Mouse (Mus musculus): ENCODE results near the gene Ubl5. TPM values are rescaled to one million over a fixed set of nuclear protein-coding genes. Genes with fewer than 3 reads are reported as not detected.

The Ubl5 gene
- total RNA-seq, 2 experiments from 2014 or later = 346 to 360 TPM

DNA sequence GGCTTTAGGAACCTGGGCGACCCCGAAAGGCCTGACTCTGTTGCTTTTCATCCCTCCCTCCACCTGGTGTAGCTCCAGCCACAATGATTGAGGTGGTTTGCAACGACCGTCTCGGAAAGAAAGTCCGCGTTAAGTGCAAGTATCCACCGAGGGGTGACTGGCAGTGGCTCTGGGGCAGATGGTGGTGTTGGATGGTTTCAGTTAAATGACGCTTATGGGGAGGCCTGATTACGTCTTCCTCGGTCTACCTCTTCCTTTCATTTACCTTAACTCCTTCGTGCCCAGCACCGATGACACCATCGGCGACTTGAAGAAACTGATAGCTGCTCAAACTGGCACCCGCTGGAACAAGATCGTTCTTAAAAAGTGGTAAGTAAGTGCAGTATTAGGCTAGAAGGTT lies 2.4 kb downstream of the Ubl5 start:
- no peak for DNase-seq (ENCODE audit: low spot score in 2 of 2)
- intact Hi-C loops (cut with DNase I) = loop anchor here (2.0 to 10.0 kb wide), 2 partner anchors 38 to 180 kb away; partner anchors contain the start of gene Zfp26

DNA sequence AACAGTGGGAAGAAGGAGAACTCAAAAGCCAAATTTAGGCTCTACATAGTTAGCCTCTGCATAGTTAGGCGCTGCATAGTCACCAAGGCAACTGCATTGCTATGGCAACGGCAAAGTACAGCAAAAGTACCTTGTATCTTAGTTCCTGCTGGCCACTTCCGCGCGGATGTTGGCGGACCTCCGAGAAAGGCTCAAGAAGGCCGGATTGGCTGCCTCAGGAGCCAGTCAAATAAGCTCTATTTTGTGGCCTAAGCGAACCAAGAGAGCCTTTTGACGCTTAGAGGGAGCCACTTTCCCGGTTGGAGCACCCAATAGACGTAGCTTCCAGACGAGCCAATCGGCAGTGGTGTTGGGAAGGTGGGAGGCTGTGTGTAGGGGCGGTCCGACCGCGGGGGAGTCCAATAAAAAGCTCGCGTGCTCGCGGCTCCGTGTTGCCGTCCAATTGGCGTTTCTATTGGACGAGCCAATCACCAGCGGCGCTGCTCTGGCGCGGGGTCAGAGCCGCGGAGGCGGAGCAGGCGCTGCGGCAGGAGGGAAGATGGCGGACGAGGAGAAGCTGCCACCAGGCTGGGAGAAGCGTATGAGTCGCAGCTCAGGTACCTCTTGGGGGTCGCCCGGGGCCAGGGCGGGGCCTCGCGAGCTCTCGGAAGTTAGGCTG lies 9.1 kb downstream of the Ubl5 start, which contains the start of gene Pin1:
TSS of gene Pin1 (plus strand) at position 494 of the 658 bp plus-strand sequence.
- peak; percentile 100 for DNase-seq (ENCODE audit: low spot score in 2 of 2)
- intact Hi-C loops (cut with DNase I) = no loop called here

DNA sequence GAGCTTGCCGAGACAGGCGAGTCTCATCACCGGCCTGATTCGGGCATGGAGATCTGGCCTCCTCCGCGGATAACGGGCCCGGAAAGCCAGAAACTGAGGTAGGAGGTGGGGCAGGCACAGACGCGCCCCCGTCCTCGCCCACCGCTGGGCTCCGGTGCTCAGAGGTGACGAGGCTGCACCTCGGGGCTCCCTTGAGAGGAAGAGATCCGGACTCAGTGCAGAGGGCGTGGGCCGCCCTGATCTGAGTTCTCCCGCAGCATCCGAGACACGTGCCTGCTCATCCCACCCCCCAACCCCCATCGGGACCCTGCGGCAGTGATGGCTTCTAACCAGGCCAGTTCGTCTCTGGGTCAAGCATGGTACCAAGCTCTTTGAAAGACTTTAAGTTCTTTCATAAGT lies 9.6 kb downstream of the Ubl5 start:
- intact Hi-C loops (cut with DNase I) = no loop called here
- DNase-seq (ENCODE audit: low spot score in 2 of 2) = no peak

DNA sequence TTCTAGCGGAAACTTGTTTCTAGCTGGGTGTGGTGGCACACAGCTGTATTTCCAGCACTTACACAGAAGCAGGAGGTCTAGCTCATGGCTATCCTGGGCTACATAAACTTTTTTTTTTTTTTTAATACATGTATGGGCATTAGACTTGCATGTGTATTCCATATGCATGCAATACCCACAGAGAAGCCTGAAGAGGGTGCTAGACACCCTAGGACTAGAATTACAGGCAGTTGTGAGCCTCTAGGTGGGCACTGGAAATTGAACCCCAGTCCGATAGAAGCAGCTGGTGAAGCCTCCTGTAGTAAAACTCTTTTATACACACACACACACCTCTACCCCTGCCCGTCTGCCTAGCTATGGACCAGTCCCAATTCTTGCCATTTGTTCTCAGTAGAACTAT lies 11.2 kb downstream of the Ubl5 start:
- intact Hi-C loops (cut with DNase I) = no loop called here
- DNase-seq (ENCODE audit: low spot score in 2 of 2) = no peak

DNA sequence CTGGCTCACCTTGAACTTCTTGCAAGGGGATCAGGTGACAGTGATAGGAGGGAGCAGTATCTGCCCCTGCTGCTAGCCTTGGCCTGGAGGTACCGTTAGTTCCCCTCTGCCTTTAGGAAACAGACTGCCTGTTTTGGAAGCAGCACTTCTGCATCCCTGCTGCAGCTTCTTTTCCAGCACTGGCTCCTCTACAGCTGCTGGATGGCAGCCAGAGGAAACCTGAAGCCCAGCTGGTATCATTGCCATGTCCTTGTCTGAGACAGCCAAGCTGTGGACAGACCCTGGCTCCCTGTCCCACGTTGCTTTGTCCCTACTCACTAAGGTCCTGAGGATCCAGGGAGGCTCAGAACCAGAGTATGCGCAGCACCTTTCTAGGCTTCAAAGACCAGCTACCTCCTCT lies 14.9 kb downstream of the Ubl5 start:
- intact Hi-C loops (cut with DNase I) = no loop called here
- DNase-seq (ENCODE audit: low spot score in 2 of 2) = no peak

DNA sequence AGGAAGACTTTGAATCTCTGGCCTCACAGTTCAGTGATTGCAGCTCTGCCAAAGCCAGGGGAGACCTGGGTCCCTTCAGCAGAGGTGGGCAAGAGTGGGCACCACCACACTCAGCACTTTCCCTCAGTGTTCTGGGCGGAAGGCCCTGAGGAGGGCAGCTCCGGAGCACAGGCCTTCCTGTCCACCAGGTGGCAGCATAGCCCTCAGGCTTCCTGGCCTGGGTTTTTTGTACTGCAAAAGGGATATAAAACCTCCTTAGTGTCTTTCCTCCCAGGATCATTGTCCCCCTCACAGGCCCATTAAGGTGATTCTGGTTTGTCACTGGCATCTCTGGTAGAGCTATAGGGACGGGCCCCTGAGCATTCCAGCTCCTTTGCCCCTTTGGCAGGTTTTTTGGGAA lies 19.6 kb downstream of the Ubl5 start:
- intact Hi-C loops (cut with DNase I) = loop anchor here (5.0 kb wide), 2 partner anchors 80 to 170 kb away; no protein-coding TSS in a partner anchor
- DNase-seq (ENCODE audit: low spot score in 2 of 2) = peak; percentile 86 to 88

DNA sequence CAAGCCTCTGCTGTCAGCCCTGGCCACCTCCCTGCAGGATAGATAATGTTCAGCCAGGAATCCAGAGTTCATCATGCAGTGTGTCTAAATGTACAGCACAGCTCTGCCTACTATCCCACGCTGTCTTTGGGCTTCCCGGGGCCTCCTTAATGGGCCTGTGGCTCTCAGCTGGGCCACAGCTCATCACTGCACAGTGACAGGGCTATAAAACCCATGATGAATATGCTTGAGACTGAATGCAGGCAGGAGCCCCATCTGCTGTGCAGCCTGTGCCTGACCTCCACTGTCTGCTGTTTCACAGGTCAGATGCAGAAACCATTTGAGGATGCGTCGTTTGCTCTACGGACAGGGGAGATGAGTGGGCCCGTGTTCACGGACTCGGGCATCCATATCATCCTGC lies 20.2 kb downstream of the Ubl5 start:
- intact Hi-C loops (cut with DNase I) = loop anchor here (1.0 to 5.0 kb wide), 3 partner anchors 64 to 169 kb away; no protein-coding TSS in a partner anchor
- DNase-seq (ENCODE audit: low spot score in 2 of 2) = no peak

DNA sequence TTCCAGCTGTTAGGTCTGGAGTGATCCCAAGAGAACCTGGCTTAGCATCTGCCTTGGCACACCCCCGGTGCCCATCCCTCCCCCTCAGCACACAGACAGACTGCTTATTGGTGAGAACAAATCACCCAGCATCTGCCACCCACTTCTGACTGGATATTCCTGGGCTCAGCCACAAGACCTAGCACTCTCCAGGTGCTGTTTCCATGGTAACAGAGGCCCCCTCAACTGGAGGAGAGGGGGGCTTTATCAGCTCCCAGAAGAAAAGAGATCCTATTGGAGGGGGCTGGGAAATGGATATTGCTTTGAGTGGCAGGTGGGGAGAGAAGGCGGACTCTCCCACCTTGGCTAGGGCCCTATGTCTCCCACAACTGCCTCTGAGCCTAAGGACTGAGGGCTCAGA lies 21.3 kb downstream of the Ubl5 start:
- intact Hi-C loops (cut with DNase I) = loop anchor here (1.0 to 5.0 kb wide), 3 partner anchors 63 to 168 kb away; no protein-coding TSS in a partner anchor

DNA sequence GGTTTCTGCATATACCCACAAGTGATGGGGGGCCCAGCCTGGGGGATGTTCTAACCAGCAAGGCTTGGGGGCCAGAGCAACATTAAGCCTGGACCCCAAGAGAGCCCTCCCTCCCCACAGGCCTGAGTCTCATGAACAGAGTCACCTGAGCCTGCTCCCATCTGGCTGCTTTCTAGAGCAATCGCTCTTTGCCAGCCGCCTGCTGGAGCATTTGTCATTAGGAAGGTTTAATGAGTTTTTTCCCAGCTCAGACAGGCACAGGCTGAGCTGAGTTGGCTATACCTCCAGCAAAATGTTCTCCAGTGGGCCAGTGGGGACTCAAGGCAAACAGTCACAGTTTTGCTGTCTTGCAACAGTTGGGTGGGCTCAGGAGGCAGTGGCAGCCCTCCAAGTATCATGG lies 21.7 kb downstream of the Ubl5 start:
- DNase-seq (ENCODE audit: low spot score in 2 of 2) = peak; percentile 36 to 66
- intact Hi-C loops (cut with DNase I) = loop anchor here (5.0 kb wide), 2 partner anchors 78 to 168 kb away; no protein-coding TSS in a partner anchor

More for the DNA sequence above, 21.3 kb downstream of the Ubl5 start:
- peak; percentile 73 to 92 for DNase-seq (ENCODE audit: low spot score in 2 of 2)

DNA sequence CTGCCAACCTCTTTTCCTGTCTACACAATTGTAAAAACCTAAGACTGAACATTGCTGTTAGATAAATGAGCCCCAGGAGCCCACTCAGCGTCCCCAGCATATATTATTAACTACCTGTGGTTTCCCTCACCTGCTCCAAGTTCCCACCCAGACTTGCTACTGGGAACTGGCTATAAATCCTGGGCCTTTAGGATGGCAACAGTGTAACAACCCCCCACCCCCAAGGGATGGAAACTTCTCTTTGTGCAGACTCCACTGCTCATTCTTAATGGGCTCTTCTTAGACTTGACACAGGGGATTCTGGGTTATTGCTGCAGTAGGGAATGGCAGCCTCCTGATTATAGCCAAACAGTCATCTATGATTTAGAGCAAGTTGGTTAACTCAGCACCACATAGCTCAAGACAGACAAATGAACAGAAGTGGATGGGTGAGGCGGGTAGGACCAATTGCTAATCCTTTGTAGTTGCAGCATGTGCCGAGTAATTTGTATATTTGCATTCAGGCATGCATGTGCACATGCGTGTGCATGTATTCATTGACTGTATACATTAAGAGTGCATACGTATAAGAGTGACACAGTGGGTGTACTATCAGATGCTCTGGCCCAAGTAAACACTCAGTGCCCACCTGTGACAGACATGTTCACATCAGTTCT lies 22.4 kb downstream of the Ubl5 start:
- intact Hi-C loops (cut with DNase I) = loop anchor here (5.0 kb wide), 2 partner anchors 77 to 167 kb away; no protein-coding TSS in a partner anchor
- DNase-seq (ENCODE audit: low spot score in 2 of 2) = no peak

DNA sequence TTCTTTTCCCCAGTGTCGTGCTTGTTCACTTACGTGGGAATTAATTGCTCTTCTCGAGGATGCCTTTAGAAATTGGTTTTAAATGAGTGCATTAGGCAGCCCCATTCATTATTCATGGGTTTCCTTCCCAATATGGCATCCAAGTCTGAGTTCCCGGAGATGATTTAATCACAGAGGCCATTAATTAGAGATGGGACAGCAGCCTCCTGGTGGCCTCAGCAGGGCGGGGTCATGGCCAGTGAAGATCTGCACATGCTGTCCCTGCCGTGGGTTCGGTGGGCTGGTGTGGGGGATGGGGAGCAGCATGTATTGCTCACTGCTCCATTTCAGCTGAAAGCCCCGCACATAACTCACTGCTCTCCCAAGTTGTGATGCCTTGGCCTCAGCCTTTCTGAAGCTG lies 23.2 kb downstream of the Ubl5 start:
- intact Hi-C loops (cut with DNase I) = no loop called here
- no peak for DNase-seq (ENCODE audit: low spot score in 2 of 2)

DNA sequence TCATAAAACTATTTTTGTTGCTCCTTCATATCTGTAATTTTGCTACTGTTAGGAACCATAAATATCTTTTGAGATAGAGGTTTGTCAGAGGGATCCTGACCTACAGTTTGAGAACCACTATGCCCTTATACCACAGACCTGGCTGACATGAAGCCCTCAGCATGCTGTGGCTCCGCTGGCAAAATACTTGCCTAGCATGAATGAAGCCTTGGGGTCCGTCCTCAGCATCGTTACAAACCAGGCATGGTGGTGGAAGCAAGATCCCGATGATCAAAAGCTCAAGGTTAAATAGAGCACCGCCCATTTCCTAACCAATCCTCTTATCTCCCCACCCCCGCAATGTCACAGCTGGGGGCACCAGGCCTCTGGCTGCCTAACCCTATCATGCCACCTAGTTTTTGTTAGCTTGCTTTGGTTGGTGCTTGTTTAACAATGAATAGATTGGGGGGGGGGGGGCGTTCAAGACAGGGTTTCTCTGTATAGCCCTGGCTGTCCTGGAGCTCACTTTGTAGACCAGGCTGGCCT lies 23.9 kb downstream of the Ubl5 start:
- intact Hi-C loops (cut with DNase I) = no loop called here
- DNase-seq (ENCODE audit: low spot score in 2 of 2) = no peak

DNA sequence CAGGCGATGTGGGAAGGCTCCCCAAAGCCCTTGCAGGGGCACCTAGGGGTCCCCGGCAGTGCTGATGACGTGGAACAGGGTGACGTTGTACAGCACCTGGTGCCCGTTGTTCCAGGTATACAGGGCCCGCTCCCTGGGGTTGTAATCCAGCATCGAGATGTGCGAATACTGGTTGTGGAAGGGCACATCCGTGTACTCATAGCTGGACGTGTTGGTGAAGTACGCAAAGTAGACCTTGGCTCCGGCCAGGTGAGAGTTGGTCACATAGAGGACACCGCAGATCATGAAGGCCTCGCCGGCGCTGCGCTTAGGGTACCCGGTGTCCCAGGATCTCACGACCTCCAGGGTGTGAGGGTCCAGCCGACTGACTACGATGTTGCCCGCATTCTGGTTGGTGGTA lies 25.4 kb downstream of the Ubl5 start:
- intact Hi-C loops (cut with DNase I) = no loop called here
- DNase-seq (ENCODE audit: low spot score in 2 of 2) = no peak

DNA sequence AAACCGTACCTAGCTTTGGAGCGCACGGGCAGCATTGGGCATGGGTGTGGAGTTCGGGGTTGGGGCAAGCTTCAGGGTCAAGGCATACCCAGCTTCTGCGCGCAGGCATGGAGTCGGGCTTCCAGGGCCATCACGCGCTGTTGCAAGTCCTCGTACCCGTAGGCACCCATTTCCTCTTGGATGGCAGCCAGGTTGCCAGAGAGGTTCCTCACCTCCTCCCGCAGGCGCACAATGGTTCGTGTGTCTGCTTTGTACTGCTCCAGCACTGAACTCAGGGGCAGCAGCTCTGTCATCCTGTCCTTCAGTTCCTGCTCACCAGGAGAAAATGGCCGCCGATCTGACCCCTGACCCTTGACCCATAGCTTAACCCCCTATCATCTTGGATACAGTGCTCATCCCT lies 29.4 kb downstream of the Ubl5 start:
- DNase-seq (ENCODE audit: low spot score in 2 of 2) = peak in 1 of 2 experiments; percentile 38
- intact Hi-C loops (cut with DNase I) = no loop called here

DNA sequence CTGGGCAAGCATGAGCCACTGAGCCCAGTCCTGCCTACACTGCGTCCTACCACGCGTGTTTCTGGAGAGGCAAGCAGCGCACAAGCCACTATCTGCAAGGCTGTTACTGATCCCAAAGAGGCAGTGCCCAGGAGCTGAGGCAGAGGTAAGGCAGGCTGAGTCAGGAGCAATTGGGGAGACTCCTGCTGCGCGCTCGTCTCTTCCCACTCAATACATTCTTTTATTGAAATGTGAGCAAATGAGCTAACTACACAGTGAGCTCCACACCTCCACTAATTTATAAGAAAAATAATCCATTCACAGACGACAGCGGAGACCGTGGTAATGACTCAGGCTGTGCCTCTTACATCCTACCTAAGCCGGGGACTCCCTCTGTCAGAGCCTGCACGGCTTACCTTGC lies 35.2 kb downstream of the Ubl5 start:
- DNase-seq (ENCODE audit: low spot score in 2 of 2) = no peak
- intact Hi-C loops (cut with DNase I) = no loop called here

DNA sequence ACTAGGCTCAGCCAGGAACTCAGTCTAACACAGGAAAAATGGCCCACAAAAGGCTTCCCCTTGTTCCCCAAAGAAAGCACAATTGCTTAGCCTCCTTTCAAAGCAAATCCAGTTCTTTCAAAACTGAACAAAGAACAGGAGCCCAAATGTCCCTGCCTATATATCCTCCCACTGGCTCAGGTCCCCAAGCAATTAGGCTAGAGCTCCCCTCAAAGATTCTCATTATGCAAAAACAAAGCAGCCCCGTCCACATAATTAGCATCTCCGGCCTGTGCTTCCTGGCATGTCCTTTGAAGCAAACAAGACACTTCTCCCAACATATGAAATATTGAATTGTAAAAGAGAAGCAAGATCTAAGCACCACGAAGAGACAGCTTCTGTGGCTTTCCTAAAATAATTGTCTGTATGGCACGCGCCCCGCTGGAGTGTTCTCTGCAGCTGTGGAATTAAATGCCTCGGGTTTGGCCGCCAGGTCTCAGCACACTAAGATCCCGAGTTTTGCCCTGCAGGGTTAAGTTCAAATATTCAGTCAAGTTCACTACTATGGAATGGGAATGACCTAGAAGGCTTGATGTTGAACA lies 37.8 kb downstream of the Ubl5 start:
- intact Hi-C loops (cut with DNase I) = no loop called here

DNA sequence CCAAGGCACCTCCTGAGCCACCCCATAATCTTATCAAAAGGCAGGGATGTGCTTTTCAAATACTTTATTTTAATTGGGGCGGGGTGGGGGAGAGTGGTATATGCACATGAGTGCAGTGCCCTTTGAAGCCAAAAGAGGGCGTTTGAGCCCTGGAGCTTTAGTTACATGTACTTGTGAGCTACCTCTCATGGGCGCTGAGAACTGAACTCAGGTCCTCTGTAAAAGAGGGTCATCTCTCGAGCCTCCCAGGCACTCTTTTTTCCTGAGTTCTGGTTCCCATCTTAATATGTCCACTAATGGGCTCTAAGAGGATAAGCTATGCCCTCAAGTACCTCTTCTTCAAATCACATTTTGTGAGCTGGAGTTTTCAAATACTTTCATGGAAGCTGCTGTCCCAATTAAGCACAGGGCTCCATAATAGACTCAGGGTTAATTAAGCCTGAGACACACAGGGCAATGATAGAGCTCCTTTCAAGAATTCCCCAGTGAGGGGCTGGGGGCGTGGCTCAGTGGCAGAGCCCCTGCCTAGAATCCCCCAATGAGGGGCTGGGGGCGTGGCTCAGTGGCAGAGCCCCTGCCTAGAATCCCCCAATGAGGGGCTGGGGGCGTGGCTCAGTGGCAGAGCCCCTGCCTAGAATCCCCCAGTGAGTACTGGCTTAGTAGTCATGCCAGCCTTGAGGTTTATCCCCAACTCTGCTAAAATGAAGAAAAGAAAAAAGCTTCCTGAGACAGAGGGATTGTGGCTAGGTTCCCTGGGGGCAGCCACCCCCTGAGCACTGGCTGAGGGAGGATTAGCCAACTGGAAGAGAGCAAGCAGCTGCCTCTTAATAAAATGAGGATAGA lies 39.1 kb downstream of the Ubl5 start:
- DNase-seq (ENCODE audit: low spot score in 2 of 2) = no peak
- intact Hi-C loops (cut with DNase I) = no loop called here

More for the DNA sequence above, 37.8 kb downstream of the Ubl5 start:
- DNase-seq (ENCODE audit: low spot score in 2 of 2) = no peak

DNA sequence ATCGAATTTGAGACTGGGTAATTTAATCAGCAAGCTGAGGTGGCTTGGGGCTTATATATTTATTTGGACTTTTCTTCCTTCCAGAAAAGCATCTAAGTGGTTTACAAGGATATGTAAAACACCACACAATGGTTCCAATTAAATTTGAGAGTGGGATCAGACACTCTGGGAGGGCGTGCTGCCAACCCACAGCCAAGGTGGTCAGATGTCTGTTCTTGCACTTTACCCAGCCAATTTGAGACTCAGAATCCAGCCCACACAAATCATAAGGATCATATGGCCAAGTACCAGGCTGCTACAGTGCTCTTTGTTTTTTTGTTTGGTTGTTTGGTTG lies 39.7 kb downstream of the Ubl5 start:
- intact Hi-C loops (cut with DNase I) = no loop called here
- DNase-seq (ENCODE audit: low spot score in 2 of 2) = no peak

DNA sequence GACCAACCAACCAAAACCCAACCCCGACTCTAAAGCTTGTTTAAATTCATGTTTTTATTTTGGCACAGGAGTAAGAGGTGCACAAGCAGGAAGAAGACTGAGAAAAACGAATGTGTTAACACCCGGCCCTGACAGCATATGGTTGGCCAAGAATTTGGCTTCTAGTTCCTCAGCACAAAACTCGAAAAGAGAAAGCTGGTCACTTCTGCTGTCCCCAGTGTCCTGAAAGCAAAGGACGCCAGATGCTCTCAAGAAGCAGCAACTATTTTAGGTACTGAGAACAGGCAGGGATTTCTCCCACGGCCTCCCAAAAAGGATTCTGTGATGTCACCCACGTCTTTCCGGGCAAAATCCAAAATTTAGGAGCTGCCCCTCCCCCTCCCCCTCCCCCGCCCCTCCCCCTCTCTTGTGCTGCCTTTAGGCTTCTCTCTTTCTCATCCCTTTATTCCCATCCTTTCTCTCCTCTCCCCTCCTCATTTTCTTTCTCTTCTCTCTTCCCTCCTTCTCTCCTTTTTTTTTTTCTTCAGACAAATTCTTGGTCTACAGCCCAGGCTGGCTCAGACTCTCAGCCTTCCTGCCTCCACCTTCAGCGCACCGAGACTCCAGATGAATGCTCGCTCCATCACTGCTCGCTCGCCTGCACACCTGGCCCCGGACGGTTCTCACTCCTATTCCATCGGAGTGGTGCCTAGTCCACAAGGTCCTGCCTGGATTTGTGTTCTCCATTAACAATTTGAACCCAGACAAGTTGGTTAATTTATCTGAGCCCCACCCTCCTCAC lies 42.6 kb downstream of the Ubl5 start:
- peak; percentile 72 to 86 for DNase-seq (ENCODE audit: low spot score in 2 of 2)
- intact Hi-C loops (cut with DNase I) = no loop called here

Measured in left cerebral cortex, postnatal 14 days (tissue).